Mouse (Mus musculus): ENCODE measurements at regions not wholly inside any gene's neighbourhood (a gene's known extent, or its start where the extent isn't known, plus 50 kb on each side); places are given as distances from the start of the nearest gene placed in this dataset.

GRCm38 (mm10) chr8:64542501-64542900, 150.4 kb downstream of the Cpe start:
- DNase-seq: no peak

- DNase-seq: no peak
Observed at GRCm38 (mm10) chr8:64539846-64540472, 152.9 kb downstream of the Cpe start.

- DNase-seq: no peak
Observed at GRCm38 (mm10) chr8:64531780-64532179, 161.1 kb downstream of the Cpe start.

GRCm38 (mm10) chr8:64522441-64523102, 170.3 kb downstream of the Cpe start:
- DNase-seq: no peak

GRCm38 (mm10) chr8:64519650-64520049, 173.2 kb downstream of the Cpe start:
- DNase-seq: no peak

GRCm38 (mm10) chr8:64515923-64516322, 176.9 kb downstream of the Cpe start:
- no peak for DNase-seq

- no peak for DNase-seq
Observed at GRCm38 (mm10) chr8:64497281-64498060, 195.4 kb downstream of the Cpe start.

- no peak for DNase-seq
Observed at GRCm38 (mm10) chr8:64496333-64497213, 196.3 kb downstream of the Cpe start.

- DNase-seq: no peak
Observed at GRCm38 (mm10) chr8:64491561-64491960, 201.3 kb downstream of the Cpe start.

GRCm38 (mm10) chr8:64488057-64488456, 204.8 kb downstream of the Cpe start:
- DNase-seq: no peak

GRCm38 (mm10) chr8:64473276-64473675, 219.6 kb downstream of the Cpe start:
- no peak for DNase-seq

GRCm38 (mm10) chr8:64472801-64473270, 220.0 kb downstream of the Cpe start:
- no peak for DNase-seq

GRCm38 (mm10) chr8:64461136-64461535, 231.7 kb downstream of the Cpe start:
- DNase-seq: no peak

- no peak for DNase-seq
Observed at GRCm38 (mm10) chr8:64456970-64457369, 235.9 kb downstream of the Cpe start.

GRCm38 (mm10) chr8:64454736-64455135, 238.1 kb downstream of the Cpe start:
- DNase-seq: no peak

- no peak for DNase-seq
Observed at GRCm38 (mm10) chr8:64445366-64445765, 239.3 kb upstream of the Tll1 start.

GRCm38 (mm10) chr8:64444429-64444828, 238.4 kb upstream of the Tll1 start:
- no peak for DNase-seq

- DNase-seq: no peak
Observed at GRCm38 (mm10) chr8:64438489-64438888, 232.4 kb upstream of the Tll1 start.

GRCm38 (mm10) chr8:64434648-64435047, 228.6 kb upstream of the Tll1 start:
- no peak for DNase-seq

- no peak for DNase-seq
Observed at GRCm38 (mm10) chr8:64422850-64423214, 216.8 kb upstream of the Tll1 start.

GRCm38 (mm10) chr8:64422200-64422849, 216.3 kb upstream of the Tll1 start:
- DNase-seq: no peak
